In genomic region chr17:35172445-35173234, GRCm38 (mm10) we compare ENCODE assay signal across 12 mouse cellular contexts. TPM values are rescaled to one million over a fixed set of nuclear protein-coding genes. Genes with fewer than 3 reads are reported as not detected.
DNase-seq lines count a peak whose midpoint lies in the region; ATAC-seq and TF ChIP-seq lines count a peak whose summit lies in the region.
"Had no signal": no experiment of that assay in that cellular context is flagged by ENCODE, and none has a peak within 500 bp of the region (broad histone marks: within the 10 kb centered on the region; RNA-seq: fewer than 3 reads in every experiment).

No protein-coding gene starts in this region.

- no peak for TF ChIP-seq EP300 in stomach, postnatal 0 days (optimal IDR thresholded peaks at IDR 0.05)

- WGBS in hindbrain, embryonic 15.5 days = 79% methylated on average over 11 of the region's 11 CpGs
- WGBS in hindbrain, postnatal 0 days = 69% methylated on average over 11 of the region's 11 CpGs
- WGBS in embryonic facial prominence, embryonic 14.5 days = 62% methylated on average over 11 of the region's 11 CpGs
- 64% methylated on average over 11 of the region's 11 CpGs for WGBS in stomach, postnatal 0 days

- no peak for ATAC-seq in hindbrain, embryonic 15.5 days (ENCODE audit: low FRiP score, low read depth)
- no peak for ATAC-seq in hindbrain, postnatal 0 days
- peak; percentile 45 for ATAC-seq in embryonic facial prominence, embryonic 14.5 days (ENCODE audit: low read depth)
- no peak for ATAC-seq in stomach, postnatal 0 days (ENCODE audit: low FRiP score, low TSS enrichment)

- no peak overlapping the region for H3K9ac ChIP-seq in hindbrain, embryonic 15.5 days
- no peak overlapping the region for H3K9ac ChIP-seq in hindbrain, postnatal 0 days (replicated peaks; ENCODE audit: low read length)
- H3K9ac ChIP-seq in embryonic facial prominence, embryonic 14.5 days (ENCODE audit: low read depth, low read length) = no peak overlapping the region
- peak overlapping the region; percentile 41; the same call in 1 of the 2 replicates for H3K9ac ChIP-seq in stomach, postnatal 0 days (ENCODE audit: low read length)

- TF ChIP-seq CTCF in hindbrain, postnatal 0 days (IDR thresholded peaks at IDR 0.05; ENCODE audit: low read depth) = no peak
- TF ChIP-seq CTCF in stomach, postnatal 0 days (IDR thresholded peaks at IDR 0.05; ENCODE audit: low read depth) = no peak

- no peak for DNase-seq in hindbrain, postnatal 0 days (ENCODE audit: low spot score)
- DNase-seq in spleen, adult 18-20 months = peak; percentile 32 to 57
- no peak for DNase-seq in spleen, postnatal 4 days (ENCODE audit: low spot score in 2 of 2)
- DNase-seq in embryonic facial prominence, embryonic 14.5 days (ENCODE audit: low spot score) = peak; percentile 71
- DNase-seq in stomach, postnatal 0 days (ENCODE audit: low spot score) = no peak
- DNase-seq in adrenal gland, postnatal 36 days = no peak
- DNase-seq in MN1 (ENCODE audit: low spot score) = no peak
- DNase-seq: lung, adult 18-20 months had no signal

- H3K9me3 ChIP-seq in hindbrain, embryonic 15.5 days = no peaks in the 10 kb centered on the region
- H3K9me3 ChIP-seq in hindbrain, postnatal 0 days (ENCODE audit: low read length) = no peaks in the 10 kb centered on the region
- no peaks in the 10 kb centered on the region for H3K9me3 ChIP-seq in embryonic facial prominence, embryonic 14.5 days (ENCODE audit: control insufficient read depth, low read length)
- H3K9me3 ChIP-seq in stomach, postnatal 0 days (ENCODE audit: control insufficient read depth, low read length) = no peaks in the 10 kb centered on the region
- H3K9me3 ChIP-seq: heart, embryonic 12.5 days had no signal

- H3K27me3 ChIP-seq in hindbrain, embryonic 15.5 days = no peaks in the 10 kb centered on the region
- no peaks in the 10 kb centered on the region for H3K27me3 ChIP-seq in hindbrain, postnatal 0 days (ENCODE audit: insufficient read depth, low read length)
- no peaks in the 10 kb centered on the region for H3K27me3 ChIP-seq in embryonic facial prominence, embryonic 14.5 days (replicated peaks; ENCODE audit: control insufficient read depth, insufficient read depth, low read length)
- H3K27me3 ChIP-seq in stomach, postnatal 0 days (ENCODE audit: control insufficient read depth, insufficient read depth, low read length) = no peaks in the 10 kb centered on the region

- H3K27ac ChIP-seq in hindbrain, embryonic 15.5 days (replicated peaks) = 0 out of 2 replicates have a peak overlapping the region, but pooled peaks have one; percentile 11
- H3K27ac ChIP-seq in hindbrain, postnatal 0 days = no peak overlapping the region
- H3K27ac ChIP-seq in embryonic facial prominence, embryonic 14.5 days (replicated peaks; ENCODE audit: low read depth, low read length) = no peak overlapping the region
- no peak overlapping the region for H3K27ac ChIP-seq in stomach, postnatal 0 days (replicated peaks)

- H3K4me3 ChIP-seq in hindbrain, embryonic 15.5 days = no peak overlapping the region
- no peak overlapping the region for H3K4me3 ChIP-seq in hindbrain, postnatal 0 days (ENCODE audit: low read length)
- no peak overlapping the region for H3K4me3 ChIP-seq in embryonic facial prominence, embryonic 14.5 days (ENCODE audit: low read depth, low read length)
- no peak overlapping the region for H3K4me3 ChIP-seq in stomach, postnatal 0 days (ENCODE audit: low read depth, low read length)
- H3K4me3 ChIP-seq: erythroblast, embryonic 14.5 days; heart, embryonic 12.5 days had no signal

- no peaks in the 10 kb centered on the region for H3K4me1 ChIP-seq in hindbrain, embryonic 15.5 days (replicated peaks)
- H3K4me1 ChIP-seq in hindbrain, postnatal 0 days (ENCODE audit: insufficient read depth, low read length) = no peaks in the 10 kb centered on the region
- peaks cover 6% of the 10 kb centered on the region; the same call in 1 of the 2 replicates for H3K4me1 ChIP-seq in embryonic facial prominence, embryonic 14.5 days (ENCODE audit: control insufficient read depth, insufficient read depth, low read length)
- H3K4me1 ChIP-seq in stomach, postnatal 0 days (replicated peaks; ENCODE audit: control insufficient read depth, insufficient read depth) = no peaks in the 10 kb centered on the region

- H3K36me3 ChIP-seq in hindbrain, embryonic 15.5 days = no peaks in the 10 kb centered on the region
- no peaks in the 10 kb centered on the region for H3K36me3 ChIP-seq in hindbrain, postnatal 0 days (ENCODE audit: insufficient read depth, low read length)
- H3K36me3 ChIP-seq in embryonic facial prominence, embryonic 14.5 days (ENCODE audit: control insufficient read depth, insufficient read depth, low read length) = no peaks in the 10 kb centered on the region
- H3K36me3 ChIP-seq in stomach, postnatal 0 days (ENCODE audit: control insufficient read depth, insufficient read depth, low read length) = no peaks in the 10 kb centered on the region
- H3K36me3 ChIP-seq: heart, embryonic 12.5 days had no signal

- H3K4me2 ChIP-seq in hindbrain, embryonic 15.5 days = no peak overlapping the region
- H3K4me2 ChIP-seq in hindbrain, postnatal 0 days (ENCODE audit: low read depth, low read length) = no peak overlapping the region
- H3K4me2 ChIP-seq in embryonic facial prominence, embryonic 14.5 days (ENCODE audit: low read depth, low read length) = no peak overlapping the region
- no peak overlapping the region for H3K4me2 ChIP-seq in stomach, postnatal 0 days (replicated peaks; ENCODE audit: low read depth)
- H3K4me2 ChIP-seq: heart, embryonic 12.5 days had no signal

RNA-seq across cellular contexts. Expression of gene Aif1, which starts 3.2 kb away (rescaled TPM):
- polyA plus RNA-seq in hindbrain, embryonic 15.5 days (2015; fragmentation: Nextera tagmentation; extraction: Ambion mirVana) = 7.4 and 9.6 TPM in 2 replicates
- total RNA-seq in hindbrain, postnatal 0 days (2014; rRNA removed) = 0.21 and 2.4 TPM in 2 replicates
- 9.5 and 10.9 TPM in 2 replicates for polyA plus RNA-seq in hindbrain, postnatal 0 days (2015; fragmentation: Nextera tagmentation; extraction: Ambion mirVana)
- polyA plus RNA-seq in embryonic facial prominence, embryonic 14.5 days (2014; fragmentation: Nextera tagmentation; extraction: Ambion mirVana) = 16.5 and 17.7 TPM in 2 replicates
- polyA plus RNA-seq in stomach, postnatal 0 days (2015; fragmentation: Nextera tagmentation; extraction: Ambion mirVana) = 24.3 and 25.2 TPM in 2 replicates
- 1 to 10 TPM; 3.8 to 4.4 TPM for total RNA-seq in adrenal gland, postnatal 36 days (2021)
- total RNA-seq: ES-E14 had no signal
- polyA plus RNA-seq: erythroblast, embryonic 14.5 days had no signal

RNA-seq across cellular contexts. Expression of gene Prrc2a, which starts 7.9 kb away (rescaled TPM):
- polyA plus RNA-seq in hindbrain, embryonic 15.5 days (2015; fragmentation: Nextera tagmentation; extraction: Ambion mirVana) = 175 and 181 TPM in 2 replicates
- total RNA-seq in hindbrain, postnatal 0 days (2014; rRNA removed) = 218 and 223 TPM in 2 replicates
- 92.6 and 99.2 TPM in 2 replicates for polyA plus RNA-seq in hindbrain, postnatal 0 days (2015; fragmentation: Nextera tagmentation; extraction: Ambion mirVana)
- polyA plus RNA-seq in embryonic facial prominence, embryonic 14.5 days (2014; fragmentation: Nextera tagmentation; extraction: Ambion mirVana) = 151 and 172 TPM in 2 replicates
- 45.4 and 49.3 TPM in 2 replicates for polyA plus RNA-seq in stomach, postnatal 0 days (2015; fragmentation: Nextera tagmentation; extraction: Ambion mirVana)
- total RNA-seq in adrenal gland, postnatal 36 days (2021) = 100 to 1,000 TPM; 212 to 261 TPM

RNA-seq across cellular contexts. Expression of gene Lst1, which starts 15.6 kb away (rescaled TPM):
- 5.6 and 13.9 TPM in 2 replicates for polyA plus RNA-seq in hindbrain, embryonic 15.5 days (2015; fragmentation: Nextera tagmentation; extraction: Ambion mirVana)
- total RNA-seq in hindbrain, postnatal 0 days (2014; rRNA removed) = 10.8 and 25.0 TPM in 2 replicates
- polyA plus RNA-seq in hindbrain, postnatal 0 days (2015; fragmentation: Nextera tagmentation; extraction: Ambion mirVana) = 8.0 and 8.7 TPM in 2 replicates
- polyA plus RNA-seq in embryonic facial prominence, embryonic 14.5 days (2014; fragmentation: Nextera tagmentation; extraction: Ambion mirVana) = 22.2 and 26.9 TPM in 2 replicates
- 17.5 and 19.3 TPM in 2 replicates for polyA plus RNA-seq in stomach, postnatal 0 days (2015; fragmentation: Nextera tagmentation; extraction: Ambion mirVana)
- total RNA-seq in adrenal gland, postnatal 36 days (2021) = 1 to 10 TPM; 4.4 to 4.8 TPM
- polyA plus RNA-seq: erythroblast, embryonic 14.5 days had no signal

RNA-seq across cellular contexts. Expression of gene Ltb, which starts 21.6 kb away (rescaled TPM):
- polyA plus RNA-seq in hindbrain, embryonic 15.5 days (2015; fragmentation: Nextera tagmentation; extraction: Ambion mirVana) = 0.84 and 0.97 TPM in 2 replicates
- 1.6 TPM in 1 of 2 replicates, not detected in the other for total RNA-seq in hindbrain, postnatal 0 days (2014; rRNA removed)
- 1.2 and 1.8 TPM in 2 replicates for polyA plus RNA-seq in hindbrain, postnatal 0 days (2015; fragmentation: Nextera tagmentation; extraction: Ambion mirVana)
- polyA plus RNA-seq in embryonic facial prominence, embryonic 14.5 days (2014; fragmentation: Nextera tagmentation; extraction: Ambion mirVana) = 2.0 and 3.3 TPM in 2 replicates
- polyA plus RNA-seq in stomach, postnatal 0 days (2015; fragmentation: Nextera tagmentation; extraction: Ambion mirVana) = 0.63 and 0.78 TPM in 2 replicates
- total RNA-seq in adrenal gland, postnatal 36 days (2021) = 1 to 10 TPM in 1 of 2 experiments, under 1 TPM in 1; 0.89 to 6.6 TPM

RNA-seq across cellular contexts. Expression of gene Tnf, which starts 29.2 kb away (rescaled TPM):
- 0.13 TPM in 1 of 2 replicates, not detected in the other for polyA plus RNA-seq in hindbrain, embryonic 15.5 days (2015; fragmentation: Nextera tagmentation; extraction: Ambion mirVana)
- 0.18 and 0.52 TPM in 2 replicates for total RNA-seq in hindbrain, postnatal 0 days (2014; rRNA removed)
- 0.09 TPM in 1 of 2 replicates, not detected in the other for polyA plus RNA-seq in hindbrain, postnatal 0 days (2015; fragmentation: Nextera tagmentation; extraction: Ambion mirVana)
- 0.62 and 0.74 TPM in 2 replicates for polyA plus RNA-seq in embryonic facial prominence, embryonic 14.5 days (2014; fragmentation: Nextera tagmentation; extraction: Ambion mirVana)
- 0.32 and 0.40 TPM in 2 replicates for polyA plus RNA-seq in stomach, postnatal 0 days (2015; fragmentation: Nextera tagmentation; extraction: Ambion mirVana)
- total RNA-seq in adrenal gland, postnatal 36 days (2021) = under 1 TPM; 0.23 to 0.36 TPM
- polyA plus RNA-seq: heart, embryonic 12.5 days had no signal

Comparison
In these comparisons a context has a peak if more than half of its experiments do, and no peak if none do; other contexts are left out.
1. DNase-seq: peak in spleen, adult 18-20 months (2 of 2) and embryonic facial prominence, embryonic 14.5 days (single experiment); none in hindbrain, postnatal 0 days (single experiment), spleen, postnatal 4 days (0 of 2), stomach, postnatal 0 days (single experiment), adrenal gland, postnatal 36 days (0 of 2) and MN1 (single experiment).